Comparison of ENCODE assay signal across 10 mouse cellular contexts in the genomic region with DNA sequence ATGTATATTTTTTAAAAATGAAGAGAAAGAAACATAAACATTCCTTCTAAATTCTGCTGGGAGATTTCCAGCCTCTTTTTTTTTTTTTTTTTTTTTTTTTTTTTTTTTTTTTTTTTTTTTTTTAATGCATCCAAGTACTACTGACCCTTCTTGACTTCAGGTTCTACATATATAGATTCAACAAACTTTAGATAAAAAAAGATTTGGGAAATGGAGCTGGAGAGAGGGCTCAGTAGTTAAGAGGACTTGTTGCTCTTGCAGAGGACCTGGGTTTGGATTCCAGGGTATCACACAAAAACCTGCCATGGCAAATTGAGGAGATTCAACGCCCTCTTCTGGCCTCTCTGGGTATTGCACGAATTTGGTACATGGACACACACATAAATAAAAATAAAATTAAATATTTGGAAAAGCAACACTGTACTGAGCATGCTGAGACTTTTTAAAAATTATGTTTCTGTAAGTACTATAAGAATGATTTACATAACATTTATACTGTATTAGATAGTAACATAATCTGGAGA. TPM values are rescaled to one million over a fixed set of nuclear protein-coding genes. Genes with fewer than 3 reads are reported as not detected.
DNase-seq lines count a peak whose midpoint lies in the region; ATAC-seq and TF ChIP-seq lines count a peak whose summit lies in the region.
"Had no signal": no experiment of that assay in that cellular context is flagged by ENCODE, and none has a peak within 500 bp of the region (broad histone marks: within the 10 kb centered on the region; RNA-seq: fewer than 3 reads in every experiment).

No protein-coding gene starts in this region.

- no peak overlapping the region for H3K4me3 ChIP-seq in kidney, embryonic 16.5 days (ENCODE audit: low read length)
- H3K4me3 ChIP-seq in ES-E14 (ENCODE audit: insufficient read depth in 1 of 2, low read depth in 1 of 2, low read length in 2 of 2, poor library complexity in 1 of 2, severe bottlenecking in 1 of 2), result no peak overlapping the region
- H3K4me3 ChIP-seq in embryonic facial prominence, embryonic 10.5 days, result no peak overlapping the region
- H3K4me3 ChIP-seq: embryonic facial prominence, embryonic 12.5 days had no signal

- no peaks in the 10 kb centered on the region for H3K27me3 ChIP-seq in kidney, embryonic 16.5 days (ENCODE audit: insufficient read depth, low read length)
- H3K27me3 ChIP-seq in embryonic facial prominence, embryonic 10.5 days (replicated peaks; ENCODE audit: low read depth, poor library complexity, severe bottlenecking), result no peaks in the 10 kb centered on the region
- H3K27me3 ChIP-seq: embryonic facial prominence, embryonic 12.5 days had no signal

- H3K4me2 ChIP-seq in kidney, embryonic 16.5 days (replicated peaks; ENCODE audit: low read depth, low read length), result no peak overlapping the region
- H3K4me2 ChIP-seq: embryonic facial prominence, embryonic 12.5 days had no signal

- in situ Hi-C loops in ES-E14 (cut with MboI; ENCODE audit: low sequenced_read_pairs in 2 of 2, unreplicated experiment in 2 of 2), result loop anchor here (5.0 to 10.0 kb wide), 3 partner anchors 245 to 345 kb away; no protein-coding TSS in a partner anchor

- no peaks in the 10 kb centered on the region for H3K4me1 ChIP-seq in kidney, embryonic 16.5 days (ENCODE audit: insufficient read depth, low read length)
- peaks cover 0 to 10% of the 10 kb centered on the region in 2 experiments; a peak in 2 of 4 replicates for H3K4me1 ChIP-seq in ES-E14 (ENCODE audit: control insufficient read depth in 2 of 2, insufficient read depth in 2 of 2, low read length in 2 of 2, poor library complexity in 1 of 2)
- no peaks in the 10 kb centered on the region for H3K4me1 ChIP-seq in embryonic facial prominence, embryonic 10.5 days
- H3K4me1 ChIP-seq: embryonic facial prominence, embryonic 12.5 days had no signal

- 13% methylated on average over 2 of the region's 2 CpGs for WGBS in kidney, embryonic 16.5 days
- WGBS in embryonic facial prominence, embryonic 10.5 days, result 10% methylated on average over 2 of the region's 2 CpGs

- H3K9me3 ChIP-seq in kidney, embryonic 16.5 days (ENCODE audit: low read length), result 0 out of 2 replicates have a peak, but pooled peaks cover 4% of the 10 kb centered on the region
- H3K9me3 ChIP-seq in ES-E14 (ENCODE audit: control insufficient read depth, insufficient read depth, low read depth, low read length), result no peaks in the 10 kb centered on the region
- H3K9me3 ChIP-seq in embryonic facial prominence, embryonic 10.5 days, result no peaks in the 10 kb centered on the region
- H3K9me3 ChIP-seq: embryonic facial prominence, embryonic 12.5 days had no signal

- no peak overlapping the region for H3K9ac ChIP-seq in kidney, embryonic 16.5 days (replicated peaks; ENCODE audit: low read length)
- no peak overlapping the region for H3K9ac ChIP-seq in ES-E14 (ENCODE audit: insufficient read depth, low read depth, low read length, poor library complexity, severe bottlenecking)
- H3K9ac ChIP-seq: embryonic facial prominence, embryonic 12.5 days had no signal

- peak; percentile 38 for DNase-seq in kidney, adult 18-20 months
- DNase-seq in A20 (ENCODE audit: low read depth, low spot score) (peak; percentile 64), ES-E14 (ENCODE audit: low read depth, low spot score) (peak; percentile 57)
- peak; percentile 49 for DNase-seq in embryonic facial prominence, embryonic 10.5 days (ENCODE audit: low spot score)
- no peak for DNase-seq in right cerebral cortex, postnatal 4 days
- DNase-seq in gastrocnemius, postnatal 4 days (ENCODE audit: low spot score in 2 of 2), result no peak

- no peak overlapping the region for H3K27ac ChIP-seq in kidney, embryonic 16.5 days (ENCODE audit: low read length)
- H3K27ac ChIP-seq in ES-E14 (ENCODE audit: insufficient read depth, low read depth, low read length, poor library complexity, severe bottlenecking), result no peak overlapping the region
- no peak overlapping the region for H3K27ac ChIP-seq in embryonic facial prominence, embryonic 10.5 days (replicated peaks)
- H3K27ac ChIP-seq: embryonic facial prominence, embryonic 12.5 days had no signal

- no peak for ATAC-seq in kidney, embryonic 16.5 days (ENCODE audit: low FRiP score, low TSS enrichment)
- ATAC-seq in monocyte, adult 5-6 weeks (replicated peaks; ENCODE audit: insufficient number of reproducible peaks, low FRiP score, low TSS enrichment, poor library complexity, severe bottlenecking), result no peak

- H3K36me3 ChIP-seq in kidney, embryonic 16.5 days (ENCODE audit: insufficient read depth, low read length), result no peaks in the 10 kb centered on the region
- H3K36me3 ChIP-seq in ES-E14 (ENCODE audit: control insufficient read depth, insufficient read depth, low read length, poor library complexity, severe bottlenecking), result no peaks in the 10 kb centered on the region
- H3K36me3 ChIP-seq in embryonic facial prominence, embryonic 10.5 days (replicated peaks), result no peaks in the 10 kb centered on the region
- H3K36me3 ChIP-seq: embryonic facial prominence, embryonic 12.5 days had no signal

TF ChIP-seq in ES-E14, 5 proteins besides CTCF, POLR2A, EP300 and RAD21:
- peak; percentile 41; the same call in 1 of the 2 replicates for TF ChIP-seq ZC3H11A (IDR thresholded peaks at IDR 0.05; ENCODE audit: borderline replicate concordance, low read depth, low read length)
- peak; percentile 95 for TF ChIP-seq ZNF384 (IDR thresholded peaks at IDR 0.05; ENCODE audit: low read depth, low read length)
- TF ChIP-seq HCFC1 (IDR thresholded peaks at IDR 0.05; ENCODE audit: borderline replicate concordance, insufficient read depth, low read length), result no peak
- no peak for TF ChIP-seq CHD2 (IDR thresholded peaks at IDR 0.05; ENCODE audit: low read depth, low read length)
- no peak for TF ChIP-seq MAFK (IDR thresholded peaks at IDR 0.05; ENCODE audit: insufficient read depth, low read depth, low read length)

RNA-seq across cellular contexts. Expression of gene Stfa3, which starts 14.8 kb away (rescaled TPM):
- 0.85 and 0.91 TPM in 2 replicates for polyA plus RNA-seq in kidney, embryonic 16.5 days (2015; fragmentation: Nextera tagmentation; extraction: Ambion mirVana)
- total RNA-seq in ES-E14 (2012; rRNA removed), result not detected in 2 replicates
- not detected in 2 replicates for polyA plus RNA-seq in embryonic facial prominence, embryonic 10.5 days (2016; fragmentation: Nextera tagmentation; extraction: Ambion mirVana)
- not detected in 3 replicates for total RNA-seq in monocyte, adult 5-6 weeks (2017)
- total RNA-seq in gastrocnemius, postnatal 4 days (2021), result 1 to 10 TPM; 1.3 to 8.3 TPM
- total RNA-seq: layer of hippocampus, postnatal 25 days had no signal

Comparison
In these comparisons a context has a peak if more than half of its experiments do, and no peak if none do; other contexts are left out.
1. DNase-seq: peak in kidney, adult 18-20 months (single experiment), A20 (single experiment), ES-E14 (single experiment) and embryonic facial prominence, embryonic 10.5 days (single experiment); none in right cerebral cortex, postnatal 4 days (single experiment) and gastrocnemius, postnatal 4 days (0 of 2).